Mouse (Mus musculus): ENCODE results near the gene Tnfsf8.

The Tnfsf8 gene

DNA sequence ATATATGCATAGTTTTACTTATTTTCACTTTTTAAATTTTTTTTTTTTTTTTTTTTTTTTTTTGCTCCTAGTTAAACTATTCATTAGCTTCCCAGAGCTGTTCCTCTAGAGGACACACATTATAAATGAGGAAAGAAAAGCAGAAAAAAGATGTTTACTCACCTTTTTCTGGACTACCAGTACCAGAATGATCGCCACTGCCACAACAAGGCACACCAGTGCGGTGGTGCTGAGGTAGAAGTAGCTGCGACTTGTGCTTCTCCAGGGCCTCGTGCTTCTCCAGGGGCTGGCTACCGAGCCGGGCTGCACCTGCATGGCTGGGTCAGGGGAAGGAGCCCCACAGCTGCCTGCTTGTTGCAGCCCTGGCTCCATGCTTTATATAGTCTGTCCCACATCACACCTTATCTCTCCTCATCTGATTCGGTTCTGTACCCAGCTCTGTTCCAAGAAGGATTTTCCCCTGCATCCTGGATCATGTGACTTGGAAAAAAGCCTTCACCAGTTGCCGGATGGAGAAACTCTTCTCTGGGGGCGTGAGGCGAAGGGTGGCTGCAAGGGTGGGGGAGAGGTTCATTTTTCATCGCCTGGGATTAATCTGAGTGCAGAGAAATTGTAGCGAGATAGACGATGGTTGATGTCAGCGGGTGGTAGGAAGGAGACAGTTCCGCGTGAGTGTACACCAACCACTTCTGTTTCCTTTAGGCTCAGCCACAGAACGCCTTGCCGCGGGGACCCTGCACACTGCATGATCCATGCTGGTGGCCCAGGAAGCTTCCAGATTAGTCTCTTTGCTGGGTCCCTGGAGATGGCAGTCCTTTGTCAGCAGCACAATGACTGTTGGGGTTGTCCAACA is at the start of gene Tnfsf8:
Gene Tnfsf8, minus strand, starts transcription at position 660 of the 853 bp plus-strand sequence.
- no peak for DNase-seq (ENCODE audit: low spot score)

DNA sequence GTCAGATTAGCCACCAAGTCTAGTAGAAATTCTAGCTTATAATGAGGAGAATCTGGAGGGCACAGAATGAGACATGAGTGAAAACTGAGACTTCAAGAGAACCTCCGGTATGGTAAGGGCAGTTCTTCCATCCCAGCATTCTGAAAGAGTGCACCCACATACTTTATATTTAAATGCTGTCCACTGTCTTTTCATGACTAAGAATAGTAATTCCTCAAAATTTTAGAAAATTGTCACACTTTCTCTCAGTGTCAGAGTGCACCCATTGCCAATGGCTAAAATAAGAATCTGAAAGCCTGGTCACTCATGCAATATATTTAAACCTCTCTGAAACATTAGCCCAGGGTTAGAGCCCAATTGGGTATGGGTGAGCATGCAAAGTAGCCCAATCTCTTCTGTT is 47.4 kb upstream of the Tnfsf8 start:
- no peak for DNase-seq (ENCODE audit: low spot score)

- no peak for DNase-seq (ENCODE audit: low spot score)
These were observed 46.3 kb upstream of the Tnfsf8 start for GRCm38 (mm10) chr4:63907473-63907872.

GRCm38 (mm10) chr4:63906050-63906449 is 44.9 kb upstream of the Tnfsf8 start:
- DNase-seq (ENCODE audit: low spot score): no peak

DNA sequence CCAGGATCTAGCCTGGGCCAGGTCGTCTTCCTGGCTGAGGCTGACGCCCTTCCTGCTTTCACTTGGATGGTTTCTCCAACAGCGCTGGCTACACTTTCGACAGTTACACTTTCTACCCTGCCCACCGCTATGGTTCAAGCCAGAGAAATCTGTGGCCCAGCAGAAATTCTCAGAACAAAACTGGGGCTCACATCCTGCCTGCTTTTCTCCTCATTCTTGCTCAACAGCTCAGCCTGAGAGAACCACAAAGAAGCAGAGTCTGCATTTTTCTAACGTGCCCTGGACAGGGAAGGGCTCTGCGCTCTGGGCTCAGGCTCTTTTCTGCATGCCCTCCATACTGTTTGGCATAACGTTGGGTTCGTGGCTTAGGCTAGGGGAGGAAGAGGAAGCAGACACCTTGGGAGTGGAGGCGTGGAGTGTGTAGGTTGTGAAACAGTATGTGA is 38.0 kb upstream of the Tnfsf8 start:
- DNase-seq (ENCODE audit: low spot score): no peak

GRCm38 (mm10) chr4:63897152-63897551 is 36.0 kb upstream of the Tnfsf8 start:
- DNase-seq (ENCODE audit: low spot score): no peak

DNA sequence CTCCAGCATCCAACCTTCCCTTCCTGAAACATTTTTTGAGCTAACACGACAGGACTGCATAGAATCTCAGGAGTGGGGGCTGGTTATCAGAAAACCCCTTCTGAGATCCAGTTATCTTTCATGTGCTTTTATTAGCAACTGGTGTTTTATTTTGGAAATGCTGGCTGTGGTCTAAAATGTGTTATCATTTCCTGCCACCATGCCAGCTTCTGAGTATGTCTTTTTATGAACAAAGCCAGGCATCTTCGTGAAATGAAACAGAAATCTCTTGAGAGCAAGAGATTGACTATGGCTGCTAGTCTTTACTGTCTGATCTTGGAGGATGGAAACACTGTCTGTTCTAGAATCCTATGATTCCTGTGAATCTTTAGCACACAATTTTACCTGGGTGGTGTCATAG is 25.0 kb upstream of the Tnfsf8 start:
- no peak for DNase-seq (ENCODE audit: low spot score)

GRCm38 (mm10) chr4:63876720-63877119 is 15.6 kb upstream of the Tnfsf8 start:
- DNase-seq (ENCODE audit: low spot score): no peak

DNA sequence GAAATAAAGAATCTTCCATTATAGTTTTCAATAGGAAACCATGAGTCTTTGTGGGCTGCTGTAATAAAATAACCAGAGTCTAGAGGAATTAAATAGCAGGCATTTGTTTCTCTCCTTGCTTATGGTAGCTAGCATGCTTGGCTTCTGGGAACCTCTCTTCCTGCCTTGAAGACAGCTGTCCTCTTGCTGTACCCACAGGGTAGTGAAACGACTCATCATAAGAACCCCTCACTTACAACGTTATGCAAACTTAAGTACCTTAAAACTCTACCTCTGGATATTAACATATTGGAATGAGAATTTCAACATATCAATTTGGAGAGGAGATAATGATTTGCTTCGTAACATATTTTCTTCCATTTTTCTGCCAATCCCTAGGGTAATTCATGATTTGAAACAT is 14.3 kb upstream of the Tnfsf8 start:
- no peak for DNase-seq (ENCODE audit: low spot score)

GRCm38 (mm10) chr4:63870678-63871077 is 9.5 kb upstream of the Tnfsf8 start:
- no peak for DNase-seq (ENCODE audit: low spot score)

DNA sequence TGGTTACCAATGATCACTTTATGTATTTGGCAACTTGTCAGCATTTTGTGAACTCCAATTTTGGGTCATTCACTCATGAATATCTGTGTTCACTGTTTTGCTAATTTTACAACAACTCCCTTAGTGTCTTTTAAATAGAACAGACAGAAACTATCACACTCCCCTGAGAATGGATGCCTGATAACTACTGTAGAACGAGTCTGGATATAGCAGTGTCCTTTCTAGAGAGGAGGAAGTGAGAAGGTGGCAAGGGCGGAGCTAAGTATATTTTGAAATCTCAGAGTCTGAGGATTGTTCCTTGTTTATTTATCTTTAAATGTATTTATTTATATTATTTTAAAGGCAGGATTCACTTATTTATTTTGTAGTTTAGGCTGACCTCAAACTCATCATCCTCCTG is 7.6 kb upstream of the Tnfsf8 start:
- DNase-seq (ENCODE audit: low spot score): no peak

GRCm38 (mm10) chr4:63862953-63863352 is 1.8 kb upstream of the Tnfsf8 start:
- DNase-seq (ENCODE audit: low spot score): no peak

DNA sequence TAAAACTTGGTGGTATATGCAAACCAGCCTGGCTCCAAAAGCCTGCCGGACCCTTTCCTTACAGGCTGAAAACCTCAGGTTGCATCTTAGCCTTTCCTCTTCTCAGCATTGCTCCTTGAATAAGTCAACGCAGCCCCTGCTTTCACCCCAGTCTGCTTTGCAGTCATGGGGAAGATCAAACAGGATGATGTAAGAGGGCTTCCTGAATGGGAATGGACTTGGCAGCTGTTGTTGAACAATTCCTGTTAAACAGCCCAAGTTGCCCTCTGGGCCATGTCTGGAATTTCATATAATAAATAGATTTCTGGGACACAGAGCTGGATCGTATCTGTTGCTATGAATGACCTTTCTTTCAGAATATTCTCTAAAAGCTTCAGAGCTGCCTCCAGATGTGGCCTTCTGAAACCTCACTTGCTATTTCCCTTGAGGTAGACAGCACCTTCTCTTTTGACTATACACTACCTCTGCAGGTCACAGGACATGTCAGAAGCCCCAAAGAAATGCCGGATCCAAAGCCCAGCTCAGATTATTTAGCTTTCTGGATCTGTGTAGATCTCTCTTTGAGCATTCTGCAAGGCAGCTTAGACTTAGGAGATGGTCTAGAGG is 1.0 kb upstream of the Tnfsf8 start:
- DNase-seq (ENCODE audit: low spot score): no peak

GRCm38 (mm10) chr4:63860236-63860635 is 911 bp downstream of the Tnfsf8 start:
- no peak for DNase-seq (ENCODE audit: low spot score)

DNA sequence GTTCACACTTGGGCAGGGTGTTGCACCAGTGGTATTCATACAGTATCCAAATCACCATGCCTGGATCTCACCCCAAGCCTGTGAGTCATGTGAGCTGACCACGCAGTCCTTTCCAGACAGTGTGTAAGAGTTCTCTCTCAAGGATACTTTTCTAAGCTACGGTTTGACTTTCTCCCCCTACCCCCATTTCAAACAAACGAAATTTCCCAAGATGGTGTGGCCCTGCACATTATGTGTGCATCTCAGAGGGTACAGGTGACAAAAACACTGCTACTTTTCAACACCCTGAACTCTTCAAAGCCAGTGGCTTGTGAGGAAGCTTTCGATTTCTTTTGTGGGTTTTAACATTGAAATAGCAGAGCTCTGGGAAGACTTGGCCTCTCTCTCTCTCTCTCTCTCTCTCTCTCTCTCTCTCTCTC is 1.4 kb downstream of the Tnfsf8 start:
- DNase-seq (ENCODE audit: low spot score): no peak

DNA sequence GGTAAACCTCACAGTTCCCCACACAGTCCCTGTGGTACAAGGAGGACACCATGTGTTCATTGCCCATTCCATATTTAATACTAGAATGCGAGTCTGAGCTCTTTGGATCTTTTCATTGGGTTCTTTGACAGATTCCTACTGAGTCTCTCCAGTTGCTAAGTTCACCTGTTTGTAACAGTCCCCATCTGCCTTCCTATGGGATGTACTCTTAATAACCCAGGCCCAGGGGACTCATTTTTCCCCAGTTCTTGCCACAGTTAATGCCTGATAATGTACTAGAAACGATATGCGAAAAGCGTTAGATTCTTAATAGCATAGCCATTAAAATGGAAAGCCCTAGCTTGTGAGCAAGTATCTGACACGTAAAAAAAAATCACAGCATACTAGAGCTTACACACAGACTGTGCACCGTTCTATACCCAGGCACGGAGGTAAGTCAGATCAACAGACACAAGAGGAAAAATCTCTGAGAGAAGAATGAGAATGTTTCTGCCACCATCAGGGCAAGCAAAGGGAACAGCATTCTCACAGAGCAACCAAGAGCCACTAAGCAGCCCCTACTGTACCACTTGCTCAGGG is 2.4 kb downstream of the Tnfsf8 start:
- no peak for DNase-seq (ENCODE audit: low spot score)

GRCm38 (mm10) chr4:63856764-63857163 is 4.4 kb downstream of the Tnfsf8 start:
- no peak for DNase-seq (ENCODE audit: low spot score)

DNA sequence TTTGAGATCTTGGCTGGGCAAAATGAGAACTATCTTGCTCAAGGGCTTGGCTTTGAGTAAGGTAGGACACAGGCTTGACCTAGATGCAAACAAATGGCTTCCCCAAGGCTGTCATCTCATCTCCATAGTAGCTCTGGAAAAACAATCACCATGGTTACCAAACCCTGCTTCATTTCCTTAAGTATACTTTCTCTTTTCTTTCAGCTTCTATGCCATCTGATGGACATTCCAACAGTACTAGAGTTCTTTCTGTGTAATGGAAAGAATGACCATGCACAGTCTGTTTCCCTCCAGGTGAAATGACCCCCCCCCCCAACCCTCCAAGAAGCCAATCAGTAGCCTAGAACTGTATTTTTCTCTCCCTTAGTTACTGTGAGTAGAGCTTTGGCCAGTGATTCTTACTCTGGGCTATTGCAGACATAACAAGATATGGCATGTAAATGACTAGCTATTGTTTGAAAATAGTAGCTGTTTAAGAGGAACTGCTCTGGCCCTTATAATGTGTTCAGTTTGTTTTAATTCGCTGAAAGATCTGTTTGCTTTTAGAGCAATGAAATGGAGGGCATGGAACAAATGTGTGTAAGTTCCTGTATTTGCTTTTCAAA is 7.3 kb downstream of the Tnfsf8 start:
- DNase-seq (ENCODE audit: low spot score): no peak

GRCm38 (mm10) chr4:63850082-63850481 is 11.1 kb downstream of the Tnfsf8 start:
- no peak for DNase-seq (ENCODE audit: low spot score)

- no peak for DNase-seq (ENCODE audit: low spot score)
These were observed 14.1 kb downstream of the Tnfsf8 start for GRCm38 (mm10) chr4:63846881-63847597.

- no peak for DNase-seq (ENCODE audit: low spot score)
These were observed 15.4 kb downstream of the Tnfsf8 start for GRCm38 (mm10) chr4:63845760-63846159.

- peak; percentile 70 for DNase-seq (ENCODE audit: low spot score)
These were observed 17.2 kb downstream of the Tnfsf8 start for GRCm38 (mm10) chr4:63843924-63844323.
